ENCODE assay signal across 9 mouse cellular contexts in genomic region chr3:32826701-32827100, GRCm38 (mm10). TPM values are rescaled to one million over a fixed set of nuclear protein-coding genes. Genes with fewer than 3 reads are reported as not detected.
DNase-seq lines count a peak whose midpoint lies in the region; ATAC-seq lines count a peak whose summit lies in the region.
"Had no signal": no experiment of that assay in that cellular context is flagged by ENCODE, and none has a peak within 500 bp of the region (broad histone marks: within the 10 kb centered on the region; RNA-seq: fewer than 3 reads in every experiment).

No protein-coding gene starts in this region.

- no peak for ATAC-seq in granulocyte monocyte progenitor cell, adult 5-6 weeks (replicated peaks; ENCODE audit: poor library complexity, severe bottlenecking)
- no peak for ATAC-seq in inflammation-experienced regulatory T-cells, adult 6 months

- peak; percentile 2 for DNase-seq in kidney, postnatal 14 days
- DNase-seq in kidney, postnatal 25 days, result no peak
- peak; percentile 55 for DNase-seq in cerebellum, adult 9-11 months
- peak; percentile 55 to 68 for DNase-seq in frontal cortex, postnatal 36 days (ENCODE audit: low spot score in 2 of 2)
- DNase-seq in left cerebral cortex, postnatal 4 days, result peak; percentile 75
- no peak for DNase-seq in heart, postnatal 36 days
- DNase-seq: kidney, adult 9 months had no signal

- intact Hi-C loops in left cerebral cortex, postnatal 4 days (cut with DNase I), result no loop called here
- intact Hi-C loops in heart, postnatal 36 days (cut with DNase I), result no loop called here

RNA-seq across cellular contexts. Expression of gene Usp13, which starts 9.4 kb away (rescaled TPM):
- 10 to 100 TPM; 25.3 to 28.5 TPM for total RNA-seq in left cerebral cortex, postnatal 4 days (2021)
- not detected in 2 replicates for total RNA-seq in granulocyte monocyte progenitor cell, adult 5-6 weeks (2014; fragmentation: Nextera tagmentation)
- total RNA-seq in granulocyte monocyte progenitor cell, adult 5-6 weeks (2017), result not detected in 2 replicates
- polyA plus RNA-seq in inflammation-experienced regulatory T-cells, adult 6 months (2017; shearing (Covaris generic)), result not detected
- total RNA-seq in heart, postnatal 36 days (2021), result 100 to 1,000 TPM; 216 to 218 TPM

Comparison
In these comparisons a context has a peak if more than half of its experiments do, and no peak if none do; other contexts are left out.
1. DNase-seq: peak in kidney, postnatal 14 days (single experiment), cerebellum, adult 9-11 months (single experiment), frontal cortex, postnatal 36 days (2 of 2) and left cerebral cortex, postnatal 4 days (single experiment); none in kidney, postnatal 25 days (0 of 2) and heart, postnatal 36 days (0 of 2).
2. RNA of gene Usp13, which starts 9.4 kb away (total RNA-seq): 216 to 218 TPM in heart, postnatal 36 days and 25.3 to 28.5 TPM in left cerebral cortex, postnatal 4 days; not detected in granulocyte monocyte progenitor cell, adult 5-6 weeks; every median in the first group is over 10 times any median in the second.